Mouse (Mus musculus): ENCODE data around the gene Il2ra.

GRCm38 (mm10) chr2:11635471-11636137, 7.0 kb upstream of the Il2ra start:
- no peak for TF ChIP-seq USF1 (IDR thresholded peaks at IDR 0.05; ENCODE audit: low read depth)
- no peak for TF ChIP-seq POLR2A (IDR thresholded peaks at IDR 0.05; ENCODE audit: insufficient read length, low read depth)
- TF ChIP-seq TCF12 (IDR thresholded peaks at IDR 0.05; ENCODE audit: insufficient read depth, poor library complexity, severe bottlenecking) = no peak
- TF ChIP-seq SRF (IDR thresholded peaks at IDR 0.05; ENCODE audit: control insufficient read depth, insufficient read length, low read depth) = no peak
- no peak for TF ChIP-seq MYOG (IDR thresholded peaks at IDR 0.05; ENCODE audit: control insufficient read depth in 1 of 3, insufficient read depth in 1 of 3, insufficient read length in 2 of 3, low read depth in 2 of 3)
- no peak for TF ChIP-seq E2F4 (IDR thresholded peaks at IDR 0.05; ENCODE audit: insufficient read depth)
- no peak for TF ChIP-seq MYOD1 (IDR thresholded peaks at IDR 0.05; ENCODE audit: control insufficient read depth in 1 of 3, insufficient read length in 2 of 3, low read depth in 2 of 3)
